Mouse (Mus musculus): Measurements from ENCODE around the gene Mdfi. TPM values are rescaled to one million over a fixed set of nuclear protein-coding genes. Genes with fewer than 3 reads are reported as not detected.

Mdfi gene
- polyA plus RNA-seq, 1 experiment from 2014 or later: 13.1 TPM

DNA sequence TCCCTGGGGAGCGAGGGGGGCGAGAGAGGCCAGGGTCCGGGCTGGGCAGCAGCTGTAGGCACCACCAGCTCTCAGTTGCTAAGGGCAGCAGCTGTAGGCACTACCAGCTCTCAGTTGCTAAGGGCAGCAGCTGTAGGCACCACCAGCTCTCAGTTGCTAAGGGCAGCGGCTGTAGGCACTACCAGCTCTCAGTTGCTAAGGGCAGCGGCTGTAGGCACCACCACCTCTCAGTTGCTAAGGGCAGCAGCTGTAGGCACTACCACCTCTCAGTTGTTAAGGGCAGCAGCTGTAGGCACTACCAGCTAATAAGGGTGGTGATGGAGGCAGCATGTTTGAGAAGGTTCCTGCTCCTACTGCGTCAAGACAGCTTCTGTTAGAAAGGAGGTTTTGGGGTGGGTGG, 45.5 kb downstream of the Mdfi start:
- Histone ChIP-seq H3K4me1 (peaks cover 67% of the 10 kb centered on the region), H3K4me3 (no peak overlapping the region), H3K27me3 (ENCODE audit: poor library complexity, severe bottlenecking) (peaks cover 59% of the 10 kb centered on the region), H3K36me3 (replicated peaks) (no peaks in the 10 kb centered on the region), H3K27ac (peak overlapping the region; percentile 58), H3K9me3 (no peaks in the 10 kb centered on the region)
- WGBS: 69% methylated on average over 6 of the region's 6 CpGs
- no peak for DNase-seq (ENCODE audit: extremely low spot score, low spot score)

DNA sequence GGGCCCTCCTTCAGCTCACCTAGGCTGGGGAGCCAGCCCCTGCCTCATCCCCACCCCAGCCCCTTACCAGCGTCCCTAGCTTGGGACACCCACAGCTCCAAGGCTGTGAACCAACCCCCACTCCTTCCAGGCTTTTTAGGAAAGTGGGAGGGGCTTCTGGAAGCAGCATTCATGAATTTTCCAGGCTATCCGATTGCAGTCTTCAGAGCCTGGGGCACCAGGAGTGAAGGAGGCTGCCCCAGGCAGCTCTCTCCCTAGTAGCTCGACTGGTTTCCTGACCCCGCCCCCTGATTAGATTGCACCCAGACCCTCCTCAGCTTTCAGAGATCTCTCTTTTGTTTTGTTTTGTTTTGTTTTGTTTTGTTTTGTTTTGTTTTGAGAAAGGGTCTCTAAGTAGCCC, 46.2 kb downstream of the Mdfi start:
- peak overlapping the region; percentile 11; the same call in 1 of the 2 replicates for H3K4me3 ChIP-seq
- DNase-seq (ENCODE audit: extremely low spot score, low spot score): no peak
- peaks cover 59% of the 10 kb centered on the region for H3K27me3 ChIP-seq (ENCODE audit: poor library complexity, severe bottlenecking)
- no peaks in the 10 kb centered on the region for H3K9me3 ChIP-seq
- peak overlapping the region; percentile 72 for H3K27ac ChIP-seq
- H3K36me3 ChIP-seq (replicated peaks): no peaks in the 10 kb centered on the region
- 6% methylated on average over 4 of the region's 4 CpGs for WGBS
- peaks cover 60% of the 10 kb centered on the region for H3K4me1 ChIP-seq

DNA sequence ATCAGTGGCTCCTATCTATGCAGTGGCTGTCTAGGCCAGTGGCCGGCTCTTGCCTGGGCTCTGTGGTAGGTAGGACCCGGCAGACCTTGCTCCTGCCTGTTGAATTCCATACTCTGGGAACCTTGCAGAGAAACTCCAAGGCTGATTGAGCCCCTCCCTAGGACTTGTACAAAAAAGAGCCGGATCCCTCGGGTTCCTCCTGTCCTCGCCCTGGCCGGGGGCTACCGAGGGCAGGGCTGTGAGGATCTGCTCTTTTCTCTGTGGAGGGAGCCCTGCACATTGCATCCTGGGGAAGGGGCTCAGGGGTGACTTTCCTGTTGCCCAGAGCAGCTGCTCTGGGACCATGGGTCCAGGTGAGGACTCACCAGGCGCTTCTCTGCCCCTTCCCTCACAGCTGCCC, 46.9 kb downstream of the Mdfi start:
- Histone ChIP-seq H3K9me3 (no peaks in the 10 kb centered on the region), H3K36me3 (replicated peaks) (no peaks in the 10 kb centered on the region), H3K4me3 (0 out of 2 replicates have a peak overlapping the region, but pooled peaks have one; percentile 11), H3K4me1 (peaks cover 53% of the 10 kb centered on the region), H3K27me3 (ENCODE audit: poor library complexity, severe bottlenecking) (peaks cover 59% of the 10 kb centered on the region), H3K27ac (peak overlapping the region; percentile 72)
- no peak for DNase-seq (ENCODE audit: extremely low spot score, low spot score)
- WGBS: 38% methylated on average over 8 of the region's 8 CpGs

DNA sequence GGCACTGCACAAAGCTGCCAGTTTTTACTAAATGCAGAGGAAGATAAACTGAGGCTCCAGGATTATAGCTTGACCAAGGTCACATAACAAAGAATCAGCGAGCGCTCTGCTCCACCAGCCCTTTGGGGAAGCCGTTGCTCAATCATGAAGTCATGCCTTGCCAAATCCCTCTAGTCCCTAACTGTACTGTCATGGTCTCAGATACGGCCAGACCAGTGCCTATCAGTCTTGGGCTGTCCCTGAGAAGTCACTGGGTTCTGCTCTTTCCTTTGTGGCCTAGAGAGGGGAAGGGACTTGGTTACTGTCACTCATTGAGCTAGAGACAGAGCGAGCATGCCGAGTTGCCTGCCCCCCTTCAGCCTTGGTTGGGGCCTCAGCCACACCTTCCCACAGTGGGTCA, 50.1 kb downstream of the Mdfi start:
- H3K4me1 ChIP-seq: peaks cover 38% of the 10 kb centered on the region
- no peak overlapping the region for H3K27ac ChIP-seq
- H3K9me3 ChIP-seq: no peaks in the 10 kb centered on the region
- no peaks in the 10 kb centered on the region for H3K36me3 ChIP-seq (replicated peaks)
- DNase-seq (ENCODE audit: extremely low spot score, low spot score): no peak
- H3K4me3 ChIP-seq: no peak overlapping the region
- H3K27me3 ChIP-seq (ENCODE audit: poor library complexity, severe bottlenecking): peaks cover 37% of the 10 kb centered on the region
- WGBS: 88% methylated on average over 6 of the region's 6 CpGs

DNA sequence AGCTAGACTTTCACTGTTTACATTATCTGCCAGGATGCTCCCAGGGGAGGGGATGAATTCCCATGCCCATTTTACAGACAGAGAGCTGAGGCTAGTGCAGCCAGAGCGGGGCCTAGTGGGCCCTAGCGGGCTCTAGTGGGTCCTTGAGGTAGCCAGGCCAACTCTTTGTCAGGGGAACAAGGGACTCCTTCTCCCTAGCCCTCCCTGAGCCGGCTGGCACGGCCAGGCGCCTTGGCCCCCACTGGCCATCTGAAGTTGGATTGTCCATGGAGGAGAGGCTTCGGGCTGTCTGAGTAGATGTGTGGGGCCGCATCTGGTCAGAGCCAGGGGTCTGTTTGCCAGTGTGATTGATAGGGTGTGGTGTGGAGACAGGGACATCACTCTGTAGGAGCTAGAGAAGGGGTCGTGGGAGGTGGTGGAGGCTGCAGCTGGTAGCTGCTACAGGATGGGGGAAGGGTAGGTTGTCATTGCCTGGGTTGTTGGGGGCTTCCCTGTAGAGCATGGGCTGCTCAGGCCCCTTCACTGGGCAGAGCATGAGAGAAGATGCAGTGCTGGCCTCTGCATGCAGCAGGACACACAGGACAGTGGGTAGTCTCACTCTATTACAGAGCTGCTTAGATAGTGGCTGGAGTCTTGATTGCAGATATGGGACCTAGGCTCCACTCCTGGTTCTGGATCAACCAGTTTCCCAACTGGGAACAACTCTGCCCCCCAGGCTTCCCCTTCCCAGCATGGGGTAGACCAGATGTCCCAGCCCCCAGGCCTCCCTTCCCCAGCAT, 50.9 kb downstream of the Mdfi start:
- 93% methylated on average over 8 of the region's 8 CpGs for WGBS
- Histone ChIP-seq H3K4me1 (peaks cover 30% of the 10 kb centered on the region), H3K27me3 (ENCODE audit: poor library complexity, severe bottlenecking) (peaks cover 29% of the 10 kb centered on the region), H3K36me3 (replicated peaks) (no peaks in the 10 kb centered on the region), H3K4me3 (no peak overlapping the region), H3K27ac (no peak overlapping the region), H3K9me3 (no peaks in the 10 kb centered on the region)
- DNase-seq (ENCODE audit: extremely low spot score, low spot score): no peak

DNA sequence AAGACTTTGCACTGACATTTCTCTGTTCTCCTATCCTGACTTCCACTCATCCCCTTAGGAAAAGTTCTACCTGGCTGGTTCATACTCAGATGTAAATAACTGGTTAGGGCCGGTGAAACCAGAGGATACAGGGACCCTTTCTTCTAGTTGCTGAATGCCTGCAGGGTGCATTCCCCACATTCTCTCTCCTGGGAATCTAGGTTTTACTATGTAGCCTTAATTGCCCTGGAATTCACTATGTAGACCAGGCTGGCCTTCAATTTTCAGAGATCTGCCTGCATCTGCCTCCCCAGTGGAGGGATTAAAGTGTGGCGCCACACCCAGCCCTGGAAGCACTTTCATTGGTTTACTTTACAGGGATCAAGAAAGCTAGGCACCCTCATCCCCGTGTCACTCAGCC, 52.0 kb downstream of the Mdfi start:
- Histone ChIP-seq H3K27me3 (ENCODE audit: poor library complexity, severe bottlenecking) (peaks cover 21% of the 10 kb centered on the region), H3K27ac (no peak overlapping the region), H3K9me3 (no peaks in the 10 kb centered on the region), H3K36me3 (replicated peaks) (no peaks in the 10 kb centered on the region), H3K4me1 (peaks cover 19% of the 10 kb centered on the region), H3K4me3 (no peak overlapping the region)
- no peak for DNase-seq (ENCODE audit: extremely low spot score, low spot score)
- 85% methylated on average over 3 of the region's 3 CpGs for WGBS

DNA sequence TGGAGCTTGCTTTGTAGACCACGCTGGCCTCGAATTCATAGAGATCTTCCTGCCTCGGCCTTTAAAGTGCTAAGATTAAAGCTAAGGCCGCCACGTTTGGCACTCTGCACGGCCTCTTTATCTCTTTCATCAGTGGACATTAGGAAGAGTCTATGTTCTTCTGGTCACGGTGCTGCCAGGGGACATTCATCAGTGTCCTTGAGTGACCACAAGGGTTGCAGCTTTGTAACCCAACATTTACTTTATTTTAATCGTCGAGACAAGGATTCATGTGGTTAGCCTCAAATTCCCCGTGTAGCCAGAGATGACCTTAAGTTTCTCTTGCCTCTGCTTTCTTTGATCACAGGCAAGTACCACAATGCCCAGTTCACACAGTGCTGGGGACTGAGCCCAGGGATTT, 54.0 kb downstream of the Mdfi start:
- 91% methylated on average over 10 of the region's 10 CpGs for WGBS
- Histone ChIP-seq H3K9me3 (no peaks in the 10 kb centered on the region), H3K4me3 (no peak overlapping the region), H3K27ac (no peak overlapping the region), H3K27me3 (ENCODE audit: poor library complexity, severe bottlenecking) (peaks cover under 1% of the 10 kb centered on the region; the same call in 1 of the 2 replicates), H3K36me3 (replicated peaks) (no peaks in the 10 kb centered on the region), H3K4me1 (peaks cover 4% of the 10 kb centered on the region)
- no peak for DNase-seq (ENCODE audit: extremely low spot score, low spot score)

DNA sequence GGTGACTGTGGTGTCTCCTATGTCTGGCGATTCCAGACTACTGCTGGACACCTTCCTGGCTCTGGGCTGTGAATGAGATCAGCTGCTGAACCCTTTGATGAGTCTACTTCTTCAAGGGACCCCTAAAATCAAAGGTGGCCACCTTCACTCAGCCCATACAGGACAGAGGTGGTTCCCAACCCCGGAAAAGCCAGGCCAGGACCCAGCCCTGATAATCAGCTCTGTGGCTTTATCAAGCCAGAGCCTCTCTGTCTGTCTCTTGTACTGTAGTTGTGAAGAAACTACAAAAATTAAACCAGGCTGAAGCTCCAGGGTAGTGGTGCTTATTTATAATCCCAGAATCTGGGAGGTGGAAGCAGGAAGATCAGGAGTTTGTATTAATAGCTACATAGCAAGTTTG, 57.4 kb downstream of the Mdfi start:
- WGBS: 83% methylated on average over 2 of the region's 2 CpGs

DNA sequence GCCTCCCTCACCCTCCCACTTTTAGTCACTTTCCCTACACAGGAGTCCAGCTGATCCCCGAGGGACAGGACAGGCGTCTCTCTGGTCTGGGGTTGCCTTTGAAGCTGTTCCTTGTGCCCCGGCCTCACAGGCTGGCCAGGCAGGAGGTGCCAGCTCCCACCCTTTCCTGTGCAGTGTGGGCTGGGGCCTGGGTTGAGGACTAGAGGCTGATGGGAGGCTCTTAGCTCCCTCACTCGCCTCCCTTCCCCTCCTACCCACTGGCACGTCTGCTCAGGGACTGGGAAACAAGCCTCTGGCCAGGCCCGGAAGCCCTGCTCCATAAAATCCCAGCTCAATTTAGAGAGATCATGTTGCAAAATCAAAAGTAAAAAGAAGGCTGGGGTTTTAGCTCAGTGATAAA, 60.9 kb downstream of the Mdfi start:
- Histone ChIP-seq H3K27me3 (ENCODE audit: poor library complexity, severe bottlenecking) (0 out of 2 replicates have a peak, but pooled peaks cover 3% of the 10 kb centered on the region), H3K4me1 (no peaks in the 10 kb centered on the region), H3K9me3 (peaks cover 14% of the 10 kb centered on the region), H3K27ac (no peak overlapping the region), H3K36me3 (replicated peaks) (no peaks in the 10 kb centered on the region), H3K4me3 (no peak overlapping the region)
- WGBS: 73% methylated on average over 6 of the region's 6 CpGs
- no peak for DNase-seq (ENCODE audit: extremely low spot score, low spot score)

More for the DNA sequence above, 57.4 kb downstream of the Mdfi start:
- Histone ChIP-seq H3K4me1 (no peaks in the 10 kb centered on the region), H3K27ac (no peak overlapping the region), H3K9me3 (peaks cover 8% of the 10 kb centered on the region), H3K4me3 (no peak overlapping the region), H3K36me3 (replicated peaks) (no peaks in the 10 kb centered on the region), H3K27me3 (ENCODE audit: poor library complexity, severe bottlenecking) (no peaks in the 10 kb centered on the region)
- DNase-seq (ENCODE audit: extremely low spot score, low spot score): no peak

DNA sequence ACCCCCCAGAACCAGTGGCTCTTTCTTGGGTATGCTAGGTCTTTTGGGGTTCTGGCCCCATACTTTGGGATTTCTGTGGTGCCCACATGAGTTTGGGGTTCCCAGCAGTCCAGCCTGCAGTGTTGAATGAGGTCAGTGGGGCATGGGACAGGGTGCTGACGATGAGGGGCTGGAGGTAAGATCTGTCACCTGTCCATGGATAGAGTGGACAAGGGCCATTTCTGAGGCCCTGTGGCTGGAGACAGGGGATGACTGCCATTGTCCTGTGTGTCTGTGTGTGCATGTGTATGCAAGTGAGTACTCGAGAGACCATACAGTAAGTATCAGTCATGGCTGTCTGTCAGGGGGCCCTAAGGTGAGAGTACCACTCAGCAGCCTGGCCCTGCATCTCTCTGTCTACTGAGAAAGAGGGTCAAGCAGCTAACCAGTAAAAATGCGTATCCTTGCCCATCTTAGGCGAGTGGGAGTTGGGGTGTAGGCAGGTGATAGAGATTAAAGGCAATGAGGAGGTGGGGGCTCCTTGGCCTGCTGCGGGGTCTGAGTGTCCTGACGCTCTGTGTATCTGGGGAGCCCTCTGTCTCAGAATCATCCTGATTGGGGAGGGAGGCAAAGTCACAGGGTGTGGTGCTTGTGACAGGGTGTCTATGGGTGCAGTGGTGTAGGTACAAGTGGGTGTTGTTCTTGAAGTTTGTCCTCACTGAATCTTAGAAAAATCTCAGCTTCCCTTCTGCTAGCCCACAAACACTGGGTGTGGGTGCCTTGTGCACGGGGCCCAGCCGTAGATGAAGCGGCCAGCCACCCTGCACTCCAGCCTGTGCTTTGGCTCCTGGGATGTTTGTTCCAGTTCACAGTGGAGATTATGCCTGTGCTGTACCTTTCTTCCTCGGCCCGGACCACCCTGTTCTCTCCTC, 64.8 kb downstream of the Mdfi start:
- peaks cover 19% of the 10 kb centered on the region; the same call in 1 of the 2 replicates for H3K27me3 ChIP-seq (ENCODE audit: poor library complexity, severe bottlenecking)
- H3K4me1 ChIP-seq: no peaks in the 10 kb centered on the region
- no peak overlapping the region for H3K4me3 ChIP-seq
- WGBS: 86% methylated on average over 11 of the region's 11 CpGs
- no peaks in the 10 kb centered on the region for H3K36me3 ChIP-seq (replicated peaks)
- H3K9me3 ChIP-seq: peaks cover 14% of the 10 kb centered on the region
- 0 out of 2 replicates have a peak overlapping the region, but pooled peaks have one; percentile 1 for H3K27ac ChIP-seq
- no peak for DNase-seq (ENCODE audit: extremely low spot score, low spot score)

DNA sequence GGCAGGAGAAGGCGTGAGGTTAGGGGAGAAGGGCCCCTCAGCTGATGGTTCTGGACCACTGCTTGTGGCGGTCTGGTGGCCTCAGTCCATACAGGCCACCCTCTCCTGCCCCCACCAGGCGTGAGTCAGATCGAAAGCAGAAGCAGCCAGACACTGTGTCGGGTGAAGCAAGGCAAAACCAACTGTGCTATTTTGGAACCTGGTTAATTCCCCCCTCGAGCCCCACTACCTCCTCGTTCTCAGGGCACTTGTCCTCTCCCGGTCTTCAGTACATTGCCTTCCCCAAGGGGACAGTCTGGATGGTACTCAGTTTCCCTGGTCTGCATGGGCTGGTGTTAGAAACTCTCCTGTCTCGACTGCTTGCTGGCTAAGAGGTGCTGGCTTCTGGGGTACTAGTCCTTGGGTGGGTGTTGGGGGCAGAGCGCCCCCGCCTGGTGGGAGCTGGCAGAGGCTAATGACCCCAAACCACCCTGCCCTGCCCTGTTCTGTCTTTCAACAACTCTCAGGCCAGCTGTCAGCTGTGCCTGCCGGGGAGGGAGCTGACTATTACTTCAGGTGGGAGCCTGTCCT, 65.7 kb downstream of the Mdfi start:
- H3K4me1 ChIP-seq: no peaks in the 10 kb centered on the region
- no peak overlapping the region for H3K27ac ChIP-seq
- 58% methylated on average over 12 of the region's 12 CpGs for WGBS
- no peaks in the 10 kb centered on the region for H3K36me3 ChIP-seq (replicated peaks)
- no peak for DNase-seq (ENCODE audit: extremely low spot score, low spot score)
- H3K27me3 ChIP-seq (ENCODE audit: poor library complexity, severe bottlenecking): peaks cover 19% of the 10 kb centered on the region; the same call in 1 of the 2 replicates
- no peak overlapping the region for H3K4me3 ChIP-seq
- H3K9me3 ChIP-seq: peaks cover 14% of the 10 kb centered on the region

DNA sequence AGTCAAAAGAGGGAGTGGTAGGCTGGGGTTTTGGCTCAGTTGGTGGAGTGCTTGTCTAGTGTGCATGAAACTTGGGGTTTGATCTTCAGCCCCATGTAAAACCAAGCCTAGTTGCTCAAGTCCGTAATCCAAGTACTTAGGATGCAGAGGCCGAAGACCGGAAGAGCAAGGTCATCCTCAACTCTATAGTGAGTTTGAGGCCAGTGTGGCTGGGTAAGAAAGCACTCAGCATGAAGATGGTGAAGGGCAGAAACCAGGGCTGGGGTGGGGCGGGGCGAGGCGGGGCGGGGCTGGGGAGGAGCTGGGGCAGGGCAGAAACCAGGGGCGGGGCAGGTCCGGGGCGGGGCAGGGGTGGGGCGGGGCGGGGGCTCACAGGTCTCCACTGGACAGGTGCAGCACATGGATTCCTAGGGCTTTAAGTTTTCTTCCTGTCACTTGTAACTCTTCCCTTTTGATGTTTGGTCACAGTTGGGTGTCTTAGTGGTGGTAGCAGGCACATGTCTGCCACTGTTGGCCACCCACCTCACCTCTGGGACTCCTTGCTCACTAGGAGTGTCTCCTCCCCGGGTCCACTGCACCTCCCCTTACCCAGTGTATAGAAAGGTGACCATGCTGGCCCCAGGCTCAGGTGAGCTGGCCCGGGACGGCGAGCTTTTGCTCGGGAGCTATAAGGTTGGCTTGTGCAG, 66.9 kb downstream of the Mdfi start:
- 46% methylated on average over 14 of the region's 17 CpGs for WGBS
- peaks cover 11% of the 10 kb centered on the region for H3K9me3 ChIP-seq
- peaks cover 6% of the 10 kb centered on the region for H3K4me1 ChIP-seq
- DNase-seq (ENCODE audit: extremely low spot score, low spot score): no peak
- no peak overlapping the region for H3K4me3 ChIP-seq
- H3K27ac ChIP-seq: no peak overlapping the region
- no peaks in the 10 kb centered on the region for H3K36me3 ChIP-seq (replicated peaks)
- H3K27me3 ChIP-seq (ENCODE audit: poor library complexity, severe bottlenecking): peaks cover 19% of the 10 kb centered on the region; the same call in 1 of the 2 replicates

All from forebrain, embryonic 10.5 days (tissue).